Mouse (Mus musculus) limb, embryonic 12.5 days (tissue): ENCODE measurements around the gene Gse1. TPM values are rescaled to one million over a fixed set of nuclear protein-coding genes. Genes with fewer than 3 reads are reported as not detected.

Source experiments
- ATAC-seq: fragments of 200-750 bp; cut with Nextera tagmentation; 2 replicates; pipeline ENCODE4 v1.8.0; 2017; ENCODE audit warnings: low read depth, moderate TSS enrichment; ENCODE audit not compliant: insufficient number of reproducible peaks, insufficient read depth, low FRiP score, low TSS enrichment
- H3K27ac ChIP-seq: fragments of 300-500 bp; sonication (generic); 2 replicates; pipeline ENCODE4 v1.5.1; 2016; ENCODE audit warnings: mild to moderate bottlenecking, moderate library complexity
- H3K27me3 ChIP-seq: fragments of 300-500 bp; sonication (generic); 2 replicates; pipeline ENCODE4 v1.6.1; 2016; ENCODE audit warnings: mild to moderate bottlenecking, moderate library complexity
- H3K36me3 ChIP-seq: fragments of 300-500 bp; sonication (generic); 2 replicates; pipeline ENCODE4 v1.6.1; 2016; ENCODE audit warnings: mild to moderate bottlenecking, moderate library complexity
- H3K4me1 ChIP-seq: fragments of 300-500 bp; sonication (generic); replicated peaks from 2 replicates; pipeline ENCODE4 v1.6.1; 2016
- H3K4me2 ChIP-seq: fragments of 300-500 bp; sonication (generic); 2 replicates; pipeline ENCODE4 v1.6.1; 2016; ENCODE audit warnings: mild to moderate bottlenecking, moderate library complexity
- H3K4me3 ChIP-seq: fragments of 300-500 bp; sonication (generic); replicated peaks from 2 replicates; pipeline ENCODE4 v1.5.1; 2016; ENCODE audit warnings: mild to moderate bottlenecking
- H3K9ac ChIP-seq: fragments of 300-500 bp; sonication (generic); replicated peaks from 2 replicates; pipeline ENCODE4 v1.6.1; 2016; ENCODE audit warnings: mild to moderate bottlenecking, moderate library complexity
- H3K9me3 ChIP-seq: fragments of 300-500 bp; sonication (generic); 2 replicates; pipeline ENCODE4 v1.6.1; 2016; ENCODE audit warnings: mild to moderate bottlenecking, moderate library complexity
- WGBS: fragments of 180-500 bp; shearing (Covaris S2); methylation state at CpG from one replicate; pipeline ENCODE4 v1.1.7; 2016; 5-methylcytosine and 5-hydroxymethylcytosine counted together
- polyA plus RNA-seq: library from polyadenylated mRNA; unstranded; fragments of >200 nt; fragmentation: Nextera tagmentation; extraction: Ambion mirVana; gene quantifications from 2 replicates; pipeline ENCODE4 v1.2.1, GENCODE M21; 2016

The Gse1 gene
- polyA plus RNA-seq, 1 experiment from 2014 or later: 9.1 TPM

- no peak overlapping the region for H3K4me3 ChIP-seq
- H3K36me3 ChIP-seq: no peaks in the 10 kb centered on the region
- H3K4me1 ChIP-seq: peaks cover 61% of the 10 kb centered on the region
- WGBS: 87% methylated on average over 7 of the region's 7 CpGs
- H3K9ac ChIP-seq: no peak overlapping the region
- no peaks in the 10 kb centered on the region for H3K9me3 ChIP-seq
- no peak overlapping the region for H3K4me2 ChIP-seq
- no peak overlapping the region for H3K27ac ChIP-seq
- no peak for ATAC-seq
- H3K27me3 ChIP-seq: no peaks in the 10 kb centered on the region
These were observed 15.7 kb upstream of the Gse1 start for GRCm38 (mm10) chr8:120212596-120212995.

GRCm38 (mm10) chr8:120213229-120213628 is 15.0 kb upstream of the Gse1 start:
- no peaks in the 10 kb centered on the region for H3K27me3 ChIP-seq
- 88% methylated on average over 3 of the region's 3 CpGs for WGBS
- H3K36me3 ChIP-seq: no peaks in the 10 kb centered on the region
- no peak overlapping the region for H3K9ac ChIP-seq
- peaks cover 61% of the 10 kb centered on the region for H3K4me1 ChIP-seq
- H3K4me3 ChIP-seq: no peak overlapping the region
- no peak overlapping the region for H3K4me2 ChIP-seq
- H3K9me3 ChIP-seq: no peaks in the 10 kb centered on the region
- ATAC-seq: no peak
- no peak overlapping the region for H3K27ac ChIP-seq

GRCm38 (mm10) chr8:120213939-120214338 is 14.3 kb upstream of the Gse1 start:
- Histone ChIP-seq H3K27me3 (no peaks in the 10 kb centered on the region), H3K4me1 (peaks cover 62% of the 10 kb centered on the region), H3K9me3 (no peaks in the 10 kb centered on the region), H3K36me3 (no peaks in the 10 kb centered on the region), H3K4me3 (no peak overlapping the region), H3K9ac (no peak overlapping the region), H3K27ac (peak overlapping the region; percentile 35; the same call in 1 of the 2 replicates), H3K4me2 (no peak overlapping the region)
- 73% methylated on average over 5 of the region's 5 CpGs for WGBS
- ATAC-seq: no peak

- H3K4me2 ChIP-seq: no peak overlapping the region
- no peak overlapping the region for H3K9ac ChIP-seq
- ATAC-seq: no peak
- H3K9me3 ChIP-seq: no peaks in the 10 kb centered on the region
- no peaks in the 10 kb centered on the region for H3K36me3 ChIP-seq
- peaks cover 63% of the 10 kb centered on the region for H3K4me1 ChIP-seq
- WGBS: 29% methylated on average over 7 of the region's 7 CpGs
- no peak overlapping the region for H3K4me3 ChIP-seq
- peak overlapping the region; percentile 68 for H3K27ac ChIP-seq
- no peaks in the 10 kb centered on the region for H3K27me3 ChIP-seq
These were observed 12.7 kb upstream of the Gse1 start for GRCm38 (mm10) chr8:120215416-120216141.

GRCm38 (mm10) chr8:120216855-120217830 is 11.1 kb upstream of the Gse1 start:
- Histone ChIP-seq H3K27me3 (no peaks in the 10 kb centered on the region), H3K4me1 (peaks cover 53% of the 10 kb centered on the region), H3K4me3 (no peak overlapping the region), H3K9ac (0 out of 2 replicates have a peak overlapping the region, but pooled peaks have one; percentile 23), H3K36me3 (no peaks in the 10 kb centered on the region), H3K4me2 (peak overlapping the region; percentile 26; the same call in 1 of the 2 replicates), H3K27ac (peak overlapping the region; percentile 92), H3K9me3 (no peaks in the 10 kb centered on the region)
- WGBS: 12% methylated on average over 13 of the region's 13 CpGs
- ATAC-seq: peak; percentile 78

GRCm38 (mm10) chr8:120222548-120222947 is 5.7 kb upstream of the Gse1 start:
- no peak overlapping the region for H3K9ac ChIP-seq
- no peak for ATAC-seq
- no peaks in the 10 kb centered on the region for H3K27me3 ChIP-seq
- H3K9me3 ChIP-seq: no peaks in the 10 kb centered on the region
- H3K4me2 ChIP-seq: no peak overlapping the region
- no peak overlapping the region for H3K4me3 ChIP-seq
- no peaks in the 10 kb centered on the region for H3K36me3 ChIP-seq
- 13% methylated on average over 11 of the region's 11 CpGs for WGBS
- peaks cover 69% of the 10 kb centered on the region for H3K4me1 ChIP-seq
- H3K27ac ChIP-seq: no peak overlapping the region

GRCm38 (mm10) chr8:120224521-120225420 is 3.5 kb upstream of the Gse1 start:
- Histone ChIP-seq H3K36me3 (no peaks in the 10 kb centered on the region), H3K4me2 (0 out of 2 replicates have a peak overlapping the region, but pooled peaks have one; percentile 6), H3K4me1 (peaks cover 73% of the 10 kb centered on the region), H3K9me3 (no peaks in the 10 kb centered on the region), H3K4me3 (no peak overlapping the region), H3K9ac (no peak overlapping the region), H3K27me3 (peaks cover 8% of the 10 kb centered on the region; the same call in 1 of the 2 replicates), H3K27ac (peak overlapping the region; percentile 85)
- WGBS: 30% methylated on average over 11 of the region's 11 CpGs
- no peak for ATAC-seq

- H3K4me2 ChIP-seq: 0 out of 2 replicates have a peak overlapping the region, but pooled peaks have one; percentile 6
- H3K9me3 ChIP-seq: no peaks in the 10 kb centered on the region
- H3K9ac ChIP-seq: no peak overlapping the region
- H3K4me3 ChIP-seq: no peak overlapping the region
- WGBS: 71% methylated on average over 10 of the region's 10 CpGs
- peaks cover 75% of the 10 kb centered on the region for H3K4me1 ChIP-seq
- peaks cover 8% of the 10 kb centered on the region; the same call in 1 of the 2 replicates for H3K27me3 ChIP-seq
- ATAC-seq: no peak
- H3K36me3 ChIP-seq: no peaks in the 10 kb centered on the region
- peak overlapping the region; percentile 85 for H3K27ac ChIP-seq
These were observed 2.7 kb upstream of the Gse1 start for GRCm38 (mm10) chr8:120225421-120226151.

- Histone ChIP-seq H3K9me3 (no peaks in the 10 kb centered on the region), H3K27me3 (peaks cover 8% of the 10 kb centered on the region; the same call in 1 of the 2 replicates), H3K4me1 (peaks cover 88% of the 10 kb centered on the region), H3K27ac (peak overlapping the region; percentile 67; the same call in 1 of the 2 replicates), H3K4me2 (peak overlapping the region; percentile 99), H3K36me3 (no peaks in the 10 kb centered on the region), H3K4me3 (peak overlapping the region; percentile 72; the same call in 1 of the 2 replicates), H3K9ac (peak overlapping the region; percentile 12; the same call in 1 of the 2 replicates)
- 43% methylated on average over 5 of the region's 5 CpGs for WGBS
- no peak for ATAC-seq
These were observed 1.3 kb upstream of the Gse1 start for GRCm38 (mm10) chr8:120226700-120227577.
